Mouse (Mus musculus): ENCODE measurements around the gene Gba. TPM values are rescaled to one million over a fixed set of nuclear protein-coding genes. Genes with fewer than 3 reads are reported as not detected.

Gba gene
- total and polyA plus RNA-seq, 3 experiments = 49.1 to 55.0 TPM; not detected in 1

DNA sequence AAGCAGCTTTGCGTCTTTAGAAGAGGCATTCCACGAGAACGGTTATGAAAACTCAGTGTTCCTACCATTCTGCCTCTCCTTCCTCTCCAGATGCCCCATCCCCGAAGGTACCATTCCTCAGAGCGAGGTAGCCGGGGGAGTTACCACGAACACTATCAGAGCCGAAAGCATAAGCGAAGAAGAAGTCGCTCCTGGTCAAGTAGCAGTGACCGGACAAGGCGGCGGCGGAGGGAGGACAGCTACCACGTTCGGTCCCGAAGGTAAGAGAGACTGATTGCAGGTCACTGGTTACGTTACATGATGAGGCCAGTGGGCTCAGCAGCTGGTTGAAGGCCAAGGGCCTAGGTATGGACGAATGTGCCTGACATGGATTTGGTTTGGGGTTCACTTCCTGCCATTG is 35.8 kb upstream of the Gba start (continued):
- no peak for TF ChIP-seq NRF1 (IDR thresholded peaks at IDR 0.05; ENCODE audit: insufficient read depth, low read depth, low read length, poor library complexity, severe bottlenecking)
- TF ChIP-seq POLR2AphosphoS5 (IDR thresholded peaks at IDR 0.05; ENCODE audit: borderline replicate concordance, low read depth, low read length) = no peak

DNA sequence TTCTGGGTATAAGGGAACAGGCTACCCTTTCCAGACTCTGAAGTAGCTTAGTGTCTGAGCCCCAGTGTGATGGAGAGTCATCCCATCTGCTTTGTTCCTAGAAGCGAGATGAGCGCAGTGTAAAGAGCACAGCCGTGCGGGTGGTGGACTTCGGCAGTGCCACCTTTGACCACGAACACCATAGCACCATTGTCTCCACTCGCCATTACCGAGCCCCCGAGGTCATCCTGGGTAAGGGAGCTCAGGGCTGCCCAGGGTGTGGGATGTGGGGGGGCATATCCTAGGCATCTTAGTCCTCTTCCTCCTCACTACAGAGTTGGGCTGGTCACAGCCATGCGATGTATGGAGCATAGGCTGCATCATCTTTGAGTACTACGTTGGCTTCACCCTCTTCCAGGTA is 27.9 kb upstream of the Gba start:
- Histone ChIP-seq H3K9ac (ENCODE audit: control insufficient read depth, low read depth, low read length, poor library complexity, severe bottlenecking) (no peak overlapping the region), H3K36me3 (ENCODE audit: control insufficient read depth in 1 of 2, insufficient read depth in 2 of 2, low read length in 2 of 2) (peaks cover 16 to 31% of the 10 kb centered on the region in 2 experiments), H3K4me3 (ENCODE audit: control insufficient read depth in 1 of 2, insufficient read depth in 1 of 2, low read depth in 2 of 2, low read length in 2 of 2) (no peak overlapping the region), H3K79me2 (ENCODE audit: control insufficient read depth, insufficient read depth, low read length, poor library complexity) (peaks cover 23% of the 10 kb centered on the region), H3K27ac (ENCODE audit: control insufficient read depth, low read depth, low read length) (no peak overlapping the region), H3K9me3 (replicated peaks; ENCODE audit: insufficient read depth, low read length) (no peaks in the 10 kb centered on the region), H3K4me1 (ENCODE audit: control insufficient read depth in 1 of 2, insufficient read depth in 2 of 2, low read length in 2 of 2) (peaks cover 3 to 17% of the 10 kb centered on the region in 2 experiments; a peak in 3 of 4 replicates), H3K27me3 (ENCODE audit: control insufficient read depth in 1 of 2, insufficient read depth in 2 of 2, low read length in 2 of 2) (no peaks in the 10 kb centered on the region)
- no peak for TF ChIP-seq ZNF384 (IDR thresholded peaks at IDR 0.05; ENCODE audit: low read depth, low read length)
- TF ChIP-seq NELFE (IDR thresholded peaks at IDR 0.05; ENCODE audit: low read depth, low read length) = 0 out of 2 replicates have a peak, but pooled peaks have one; percentile 8
- DNase-seq (ENCODE audit: low read depth, low spot score) = no peak

DNA sequence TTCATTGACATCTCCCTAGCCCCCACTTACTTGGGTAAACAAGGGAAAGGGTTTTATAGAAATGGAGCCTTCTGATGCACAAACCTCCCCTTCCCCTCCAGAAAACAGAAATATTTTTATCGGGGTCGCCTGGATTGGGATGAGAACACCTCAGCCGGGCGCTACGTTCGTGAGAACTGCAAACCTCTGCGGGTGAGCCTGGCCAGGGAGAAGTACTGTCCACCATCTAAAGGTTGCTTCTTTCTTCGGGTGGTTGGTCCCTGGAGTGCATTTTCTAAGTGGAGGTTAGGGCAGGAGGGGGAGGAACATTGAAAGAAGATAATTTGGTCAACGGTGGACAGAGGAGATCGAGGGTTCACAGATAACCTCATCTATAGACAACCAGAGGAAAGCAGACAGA is 27.2 kb upstream of the Gba start:
- H3K36me3 ChIP-seq (ENCODE audit: control insufficient read depth in 1 of 2, insufficient read depth in 2 of 2, low read length in 2 of 2) = peaks cover 19 to 32% of the 10 kb centered on the region in 2 experiments
- DNase-seq (ENCODE audit: low read depth, low spot score) = no peak

DNA sequence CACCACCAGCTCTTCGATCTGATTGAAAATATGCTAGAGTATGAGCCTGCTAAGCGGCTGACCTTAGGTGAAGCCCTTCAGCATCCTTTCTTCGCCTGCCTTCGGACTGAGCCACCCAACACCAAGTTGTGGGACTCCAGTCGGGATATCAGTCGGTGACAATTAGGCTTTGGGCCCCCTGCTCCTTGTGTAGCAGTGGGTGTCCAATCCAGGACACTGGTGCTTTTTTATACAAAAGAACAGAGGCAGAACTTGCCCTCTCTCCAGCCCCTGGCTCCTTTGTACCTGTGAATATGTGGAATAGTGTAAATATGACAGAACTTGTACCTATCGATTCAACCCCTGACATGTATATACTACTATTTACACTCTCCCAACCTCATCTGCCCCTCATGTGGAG is 26.3 kb upstream of the Gba start:
- H3K9ac ChIP-seq (ENCODE audit: control insufficient read depth, low read depth, low read length, poor library complexity, severe bottlenecking) = peak overlapping the region; percentile 47
- H3K4me3 ChIP-seq (ENCODE audit: control insufficient read depth in 1 of 2, insufficient read depth in 1 of 2, low read depth in 2 of 2, low read length in 2 of 2) = no peak overlapping the region
- TF ChIP-seq ZC3H11A (IDR thresholded peaks at IDR 0.05; ENCODE audit: low read depth, low read length) (no peak), MAFK (IDR thresholded peaks at IDR 0.05; ENCODE audit: borderline replicate concordance, low read depth, low read length) (no peak), MAX (IDR thresholded peaks at IDR 0.05; ENCODE audit: low read length) (no peak), POLR2A (IDR thresholded peaks at IDR 0.05; ENCODE audit: control insufficient read depth in 1 of 2, insufficient read depth in 1 of 2, low read depth in 1 of 2, low read length in 2 of 2, poor library complexity in 1 of 2) (no peak), USF2 (IDR thresholded peaks at IDR 0.05; ENCODE audit: borderline replicate concordance in 1 of 2, insufficient read depth in 1 of 2, low read depth in 1 of 2, low read length in 2 of 2) (no peak), ZKSCAN1 (IDR thresholded peaks at IDR 0.05; ENCODE audit: low read depth, low read length) (no peak), MXI1 (IDR thresholded peaks at IDR 0.05; ENCODE audit: low read depth, low read length) (no peak), GATA1 (IDR thresholded peaks at IDR 0.05; ENCODE audit: low read depth, low read length) (no peak), RCOR1 (IDR thresholded peaks at IDR 0.05; ENCODE audit: low read depth, low read length) (no peak), MAZ (IDR thresholded peaks at IDR 0.05; ENCODE audit: low read depth, low read length) (no peak), TCF12 (IDR thresholded peaks at IDR 0.05; ENCODE audit: low read depth, low read length) (no peak), GABPA (IDR thresholded peaks at IDR 0.05; ENCODE audit: low read depth, low read length) (no peak), NRF1 (IDR thresholded peaks at IDR 0.05; ENCODE audit: insufficient read depth, low read depth, low read length, poor library complexity, severe bottlenecking) (no peak)
- DNase-seq (ENCODE audit: low read depth, low spot score) = no peak
- H3K27me3 ChIP-seq (ENCODE audit: control insufficient read depth in 1 of 2, insufficient read depth in 2 of 2, low read length in 2 of 2) = no peaks in the 10 kb centered on the region
- H3K36me3 ChIP-seq (ENCODE audit: control insufficient read depth in 1 of 2, insufficient read depth in 2 of 2, low read length in 2 of 2) = peaks cover 23 to 33% of the 10 kb centered on the region in 2 experiments
- peak overlapping the region; percentile 42 for H3K27ac ChIP-seq (ENCODE audit: control insufficient read depth, low read depth, low read length)
- H3K4me1 ChIP-seq (ENCODE audit: control insufficient read depth in 1 of 2, insufficient read depth in 2 of 2, low read length in 2 of 2) = peaks cover 3 to 22% of the 10 kb centered on the region in 2 experiments; a peak in 3 of 4 replicates
- H3K79me2 ChIP-seq (ENCODE audit: control insufficient read depth, insufficient read depth, low read length, poor library complexity) = peaks cover 23% of the 10 kb centered on the region
- H3K9me3 ChIP-seq (replicated peaks; ENCODE audit: insufficient read depth, low read length) = no peaks in the 10 kb centered on the region

More for the DNA sequence above, 27.2 kb upstream of the Gba start:
- TF ChIP-seq GABPA (IDR thresholded peaks at IDR 0.05; ENCODE audit: low read depth, low read length) (no peak), TBP (IDR thresholded peaks at IDR 0.05; ENCODE audit: low read depth, low read length) (no peak), MYC (IDR thresholded peaks at IDR 0.05; ENCODE audit: low read depth, low read length) (no peak), E2F4 (IDR thresholded peaks at IDR 0.05; ENCODE audit: borderline replicate concordance, low read depth, low read length) (no peak), POLR2A (IDR thresholded peaks at IDR 0.05; ENCODE audit: control insufficient read depth in 1 of 2, insufficient read depth in 1 of 2, low read depth in 1 of 2, low read length in 2 of 2, poor library complexity in 1 of 2) (no peak)
- Histone ChIP-seq H3K4me1 (ENCODE audit: control insufficient read depth in 1 of 2, insufficient read depth in 2 of 2, low read length in 2 of 2) (peaks cover 3 to 17% of the 10 kb centered on the region in 2 experiments; a peak in 3 of 4 replicates), H3K9ac (ENCODE audit: control insufficient read depth, low read depth, low read length, poor library complexity, severe bottlenecking) (no peak overlapping the region), H3K27ac (ENCODE audit: control insufficient read depth, low read depth, low read length) (no peak overlapping the region), H3K27me3 (ENCODE audit: control insufficient read depth in 1 of 2, insufficient read depth in 2 of 2, low read length in 2 of 2) (no peaks in the 10 kb centered on the region), H3K79me2 (ENCODE audit: control insufficient read depth, insufficient read depth, low read length, poor library complexity) (peaks cover 23% of the 10 kb centered on the region), H3K9me3 (replicated peaks; ENCODE audit: insufficient read depth, low read length) (no peaks in the 10 kb centered on the region), H3K4me3 (ENCODE audit: control insufficient read depth in 1 of 2, insufficient read depth in 1 of 2, low read depth in 2 of 2, low read length in 2 of 2) (no peak overlapping the region)
